Mouse (Mus musculus): Measurements from ENCODE around the gene Elk3.

The Elk3 gene

DNA sequence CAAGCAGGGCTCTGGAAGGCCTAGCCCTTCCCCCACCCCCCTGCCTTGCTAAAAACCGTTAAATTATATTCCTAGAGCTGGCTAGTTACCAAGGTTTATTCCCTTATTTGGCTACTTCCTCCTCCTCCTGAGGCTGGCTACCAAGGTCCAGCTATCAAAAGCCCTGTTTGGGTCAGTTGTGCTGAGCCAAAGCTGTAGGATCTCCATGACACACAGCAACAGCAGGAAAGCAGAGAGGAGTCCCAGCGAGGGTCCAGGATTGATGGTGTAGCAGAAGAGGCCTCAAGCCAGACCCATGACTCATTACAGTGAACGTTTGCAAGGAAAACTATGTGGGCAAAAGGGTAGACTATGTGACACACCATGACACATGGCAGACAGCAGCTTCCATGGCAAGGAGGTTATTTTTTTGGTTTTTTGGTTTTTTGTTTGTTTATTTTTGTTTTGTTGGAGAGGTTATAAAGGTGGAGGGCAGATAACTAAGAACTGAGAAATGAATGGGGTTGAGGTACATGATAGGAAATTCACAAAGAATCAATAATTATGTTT lies 21.4 kb upstream of the Elk3 start:
- CTCF ChIA-PET, result no interaction called here

DNA sequence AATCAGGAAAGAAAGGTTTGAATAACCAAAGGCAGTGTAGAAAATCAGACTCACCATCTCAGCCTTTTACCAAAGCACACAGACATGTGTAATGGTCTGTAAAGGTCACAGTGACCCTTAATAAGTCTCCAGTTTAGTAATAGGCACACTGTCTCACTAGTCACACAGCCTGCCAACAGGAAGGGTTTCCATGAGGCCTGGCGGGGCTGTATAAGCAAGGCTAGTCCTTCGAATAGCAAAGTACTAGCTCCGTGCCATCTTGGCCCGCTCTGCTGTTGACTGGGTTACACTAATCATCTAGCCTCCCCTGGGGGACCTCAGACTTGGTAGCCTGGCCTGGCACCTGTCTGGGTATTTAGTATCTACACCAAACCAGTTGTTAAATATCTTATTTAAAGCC lies 20.6 kb upstream of the Elk3 start:
- CTCF ChIA-PET, result no interaction called here

DNA sequence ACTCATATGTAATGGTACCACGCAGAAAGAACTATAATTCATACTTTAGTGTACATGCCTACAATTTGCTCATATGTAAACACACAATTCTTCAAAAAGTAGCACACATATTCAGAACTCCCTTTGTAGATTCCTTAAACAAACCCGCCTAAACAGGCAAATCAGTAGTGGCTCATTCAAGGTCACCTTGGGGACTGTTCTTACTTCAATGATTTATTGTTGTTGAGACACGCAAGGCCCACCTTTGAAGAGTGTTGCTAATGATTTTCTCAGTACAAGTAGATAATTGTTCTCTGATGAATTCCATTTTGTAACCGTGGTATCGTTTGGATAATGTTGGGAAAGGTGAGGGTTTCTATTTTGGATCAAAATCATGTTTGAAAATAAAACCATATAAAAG lies 17.4 kb upstream of the Elk3 start:
- CTCF ChIA-PET, result no interaction called here

DNA sequence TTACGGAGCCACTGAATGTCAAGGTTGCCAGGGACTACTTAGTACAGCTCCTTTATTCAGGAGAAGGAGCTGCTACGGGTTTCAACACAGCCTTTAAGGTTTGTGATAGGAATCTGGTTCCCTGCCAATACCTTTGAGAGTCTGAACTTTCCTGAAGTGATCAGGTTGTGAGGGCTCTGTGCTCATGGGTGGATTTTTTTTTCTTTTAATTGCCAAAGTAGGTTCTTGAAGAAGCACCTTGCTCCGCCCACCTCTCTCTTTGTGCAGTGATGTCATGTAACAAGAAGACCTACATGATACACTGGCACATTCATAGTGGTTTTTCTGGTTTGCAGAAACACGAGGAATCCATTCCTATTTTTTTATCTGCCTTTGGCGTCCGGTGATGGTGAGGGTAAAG lies 16.3 kb upstream of the Elk3 start:
- CTCF ChIA-PET, result interaction anchor here (0.6 kb wide), 1 partner anchor 915 kb away, joined by 3 read pairs; no protein-coding TSS in a partner anchor

DNA sequence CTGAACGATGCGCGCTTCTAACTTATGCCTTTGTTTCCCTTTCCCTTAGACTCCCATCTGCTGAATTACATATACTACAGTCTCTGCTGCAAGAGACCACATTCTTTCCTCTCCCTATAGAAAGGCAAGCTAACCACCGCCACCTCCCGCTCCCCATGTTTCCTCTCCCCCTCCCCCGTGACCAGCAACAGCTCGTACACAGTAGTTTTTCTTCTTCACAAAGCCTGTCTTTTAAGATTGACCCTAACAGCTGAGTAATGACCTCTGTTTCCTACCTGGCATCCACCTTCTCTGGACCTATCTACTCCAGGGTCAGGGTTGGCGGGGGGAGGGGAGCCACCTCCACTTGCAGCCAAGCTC lies 15.8 kb upstream of the Elk3 start:
- CTCF ChIA-PET, result interaction anchor here (0.6 kb wide), 1 partner anchor 916 kb away, joined by 3 read pairs; no protein-coding TSS in a partner anchor

DNA sequence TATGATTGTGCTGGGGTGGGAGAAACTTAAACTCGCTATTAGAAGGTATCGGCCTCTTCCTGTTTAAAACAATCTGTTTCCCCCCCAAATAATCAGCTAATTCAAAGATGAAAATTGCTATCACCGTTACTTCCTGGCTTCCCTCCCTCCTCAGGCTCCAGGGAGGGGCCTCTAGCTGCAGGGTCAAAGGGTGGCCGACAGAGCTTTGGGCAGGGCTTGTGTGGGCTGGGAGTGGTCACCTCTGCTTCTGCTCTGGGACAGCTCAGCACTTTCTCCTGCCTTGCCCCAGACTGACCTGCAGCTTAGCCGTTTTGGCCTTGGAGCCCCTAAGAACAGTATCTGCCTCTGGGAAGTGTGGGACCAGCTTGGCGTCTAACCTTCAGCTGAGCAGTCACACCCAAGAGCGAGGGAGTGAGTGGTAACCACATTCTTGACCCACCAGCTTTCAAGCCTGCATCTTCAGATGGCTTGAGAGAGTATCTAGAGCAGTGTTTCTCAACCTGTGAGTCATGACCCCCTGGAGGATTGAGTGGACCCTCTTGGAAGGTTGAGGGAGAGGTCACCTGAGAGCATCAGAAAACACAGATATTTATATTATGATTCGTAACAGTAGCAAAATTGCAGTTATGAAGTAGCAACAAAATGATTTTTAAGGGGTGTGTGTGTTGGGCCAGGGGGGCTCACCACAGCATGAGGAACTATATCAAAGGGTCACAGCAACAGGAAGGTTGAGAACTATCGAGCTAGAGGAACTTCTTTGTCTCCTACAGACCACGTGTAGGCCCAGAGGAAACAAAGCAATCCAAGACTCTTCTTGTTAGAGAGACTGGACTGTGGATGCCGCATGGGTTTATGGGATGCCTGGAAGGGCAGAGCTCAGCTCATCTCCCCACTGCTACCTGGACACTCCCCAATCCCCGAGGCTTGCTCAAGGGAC lies 15.1 kb upstream of the Elk3 start:
- CTCF ChIA-PET, result interaction anchor here (0.5 to 0.9 kb wide), 3 partner anchors 13 to 347 kb away, joined by 3 to 10 read pairs (median 4); partner anchors contain the start of gene Cdk17

DNA sequence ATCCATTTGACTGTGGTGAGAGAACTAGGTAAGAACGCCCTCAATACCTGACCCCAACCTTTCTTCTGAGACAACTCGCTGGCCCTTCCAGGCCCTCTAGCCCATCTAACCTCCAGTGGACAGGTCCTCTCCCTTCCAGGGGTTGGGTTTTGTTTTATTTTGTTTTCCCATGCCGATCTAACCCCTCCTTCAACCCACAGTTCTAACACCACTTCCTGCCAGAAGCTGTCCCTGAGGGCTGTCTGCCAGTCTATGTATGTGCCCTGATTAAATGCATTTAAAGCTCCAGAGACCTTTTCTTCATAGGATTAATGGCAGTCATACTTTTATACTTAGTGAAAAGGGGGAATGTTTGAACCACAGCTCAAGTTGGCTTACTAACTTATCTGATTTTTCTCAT lies 14.4 kb upstream of the Elk3 start:
- CTCF ChIA-PET, result interaction anchor here (0.5 to 0.9 kb wide), 3 partner anchors 13 to 347 kb away, joined by 3 to 10 read pairs (median 4); partner anchors contain the start of gene Cdk17

DNA sequence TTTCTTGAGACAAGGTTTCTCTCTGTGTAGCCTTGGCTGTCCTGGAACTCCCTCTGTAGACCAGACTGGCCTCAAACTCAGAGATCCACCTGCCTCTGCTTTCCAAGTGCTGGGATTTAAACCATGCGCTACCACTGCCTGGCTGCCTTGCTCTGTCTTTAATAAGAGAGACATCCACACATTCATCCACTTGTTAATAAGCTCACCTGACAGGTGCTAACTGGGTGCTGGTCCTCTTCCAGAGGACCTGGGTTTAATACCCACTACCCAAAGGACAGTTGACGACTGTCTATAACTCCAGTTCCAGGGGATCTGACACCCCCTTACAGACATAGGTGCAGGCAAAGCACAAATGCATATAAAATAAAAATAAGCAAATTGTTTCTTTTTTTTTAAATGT lies 13.5 kb upstream of the Elk3 start:
- CTCF ChIA-PET, result no interaction called here

DNA sequence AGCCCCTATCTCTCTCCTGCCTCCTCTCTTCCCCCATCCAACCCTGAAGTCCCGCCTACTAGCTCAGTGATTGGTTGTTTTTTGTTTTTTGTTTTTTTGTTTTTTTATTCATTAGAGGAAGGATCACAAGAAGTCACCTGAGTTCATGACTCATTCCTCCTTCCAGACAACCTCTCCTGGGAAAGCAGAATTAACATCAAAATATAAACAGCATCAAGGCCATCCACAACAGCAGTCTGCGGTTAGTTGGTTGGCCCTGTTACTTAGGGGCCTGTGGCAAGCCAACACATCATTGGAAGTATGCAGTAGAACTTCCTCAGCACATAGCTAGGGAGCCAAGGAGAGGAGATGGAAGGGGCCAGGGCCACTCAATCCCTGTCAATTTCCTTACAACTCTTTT lies 12.7 kb upstream of the Elk3 start:
- CTCF ChIA-PET, result no interaction called here

DNA sequence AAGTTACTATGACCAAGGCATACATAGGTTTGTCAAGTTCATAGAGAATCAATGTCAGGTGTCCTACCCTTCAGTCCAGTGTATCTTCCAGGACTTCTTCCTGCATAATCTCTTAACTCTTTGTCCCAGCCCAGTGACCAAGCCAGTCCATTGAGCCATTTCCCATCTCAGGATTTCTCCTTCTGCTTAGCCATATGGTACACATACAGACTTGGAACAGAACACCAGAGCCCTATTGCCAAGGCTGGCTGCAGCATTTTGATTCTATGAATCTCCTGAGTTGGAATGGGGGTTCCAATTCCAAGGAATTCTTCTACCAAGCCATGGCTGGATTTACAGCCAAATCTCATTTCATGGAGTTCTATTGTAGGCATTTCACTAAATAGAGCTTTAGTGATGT lies 10.8 kb upstream of the Elk3 start:
- CTCF ChIA-PET, result no interaction called here

DNA sequence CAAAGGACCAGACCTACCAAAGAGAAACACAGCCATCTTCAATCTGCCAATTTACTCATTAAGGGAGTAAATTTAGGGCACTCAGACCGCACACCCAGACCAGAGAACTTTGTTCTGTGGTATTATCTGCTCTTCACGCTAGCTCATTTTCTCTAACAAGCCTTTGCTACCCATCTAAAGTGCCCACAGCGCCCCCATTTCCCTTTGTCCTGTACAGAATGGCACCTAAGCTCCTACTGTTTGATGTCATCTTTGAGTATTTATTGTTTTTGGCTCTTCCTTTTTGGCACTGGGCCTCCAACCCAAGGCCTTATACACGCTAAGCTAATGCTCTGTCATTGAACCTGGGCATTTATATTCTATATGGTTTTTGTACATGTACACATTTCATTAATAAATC lies 9.2 kb upstream of the Elk3 start:
- CTCF ChIA-PET, result interaction anchor here (1.2 kb wide), 1 partner anchor 34 kb away, joined by 3 read pairs; no protein-coding TSS in a partner anchor

DNA sequence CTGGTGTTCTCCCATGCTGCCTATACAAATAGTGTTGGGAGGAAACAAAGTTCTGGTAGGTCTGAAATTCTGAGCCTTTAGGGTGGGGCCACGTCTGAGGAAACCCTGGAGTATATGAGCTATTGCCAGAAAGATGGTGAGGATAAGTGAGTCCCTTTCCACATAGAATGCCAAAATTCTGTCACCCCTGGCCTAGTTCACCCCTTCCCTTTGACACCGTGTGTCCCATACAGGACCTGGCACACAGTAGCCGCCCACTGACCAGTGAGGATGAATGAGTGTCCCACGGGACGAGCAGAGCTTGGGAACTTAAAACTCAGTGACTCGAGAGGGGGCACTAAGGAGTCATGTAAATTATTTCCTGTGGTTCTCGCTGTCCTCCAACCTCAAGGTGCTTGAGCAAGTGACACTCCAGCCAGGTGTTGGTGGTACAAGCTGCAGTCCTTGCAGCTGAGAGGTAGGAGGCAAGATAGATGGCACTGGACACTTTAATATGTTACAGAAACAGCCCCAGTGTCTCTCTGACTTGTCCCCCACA lies 8.7 kb upstream of the Elk3 start:
- CTCF ChIA-PET, result interaction anchor here (1.2 kb wide), 1 partner anchor 35 kb away, joined by 3 read pairs; no protein-coding TSS in a partner anchor

DNA sequence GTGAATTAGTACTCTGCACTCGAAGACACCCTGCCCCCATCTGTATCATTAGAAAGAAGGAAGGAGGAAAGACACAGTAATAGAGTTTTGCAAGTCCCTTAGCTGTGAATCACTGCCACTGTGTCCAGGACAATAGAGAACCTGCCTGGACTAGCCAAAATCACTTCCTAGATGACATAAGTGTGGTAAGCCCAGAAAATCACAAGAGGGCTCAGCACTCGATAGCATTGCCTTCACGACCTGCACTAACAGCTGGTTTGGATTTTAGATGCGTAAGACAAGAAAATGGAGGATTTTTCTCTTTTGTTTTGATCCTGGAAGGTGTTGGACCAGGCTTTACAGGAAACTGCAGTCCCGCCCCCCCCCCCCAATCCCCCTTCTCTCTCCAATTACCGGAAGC lies 6.0 kb upstream of the Elk3 start:
- CTCF ChIA-PET, result no interaction called here

DNA sequence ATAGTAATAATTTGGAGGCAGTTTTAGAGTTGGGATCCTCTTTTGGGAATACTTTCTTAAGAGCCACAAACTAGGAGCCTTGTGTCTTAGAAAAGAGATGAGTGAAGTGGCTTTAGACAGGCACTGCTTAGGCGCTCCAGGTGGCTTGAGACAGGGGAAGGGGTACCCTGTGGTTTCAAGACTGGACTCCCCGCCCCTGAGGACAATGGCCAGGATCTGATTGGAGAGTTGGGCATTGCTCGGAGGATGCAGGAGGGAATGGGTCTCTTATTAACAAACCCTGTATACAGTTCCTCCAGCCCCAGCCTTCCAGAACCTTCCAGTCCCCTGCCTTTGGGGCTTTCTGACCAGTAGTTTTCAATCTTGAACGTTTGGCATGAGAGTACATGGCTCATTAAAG lies 641 bp upstream of the Elk3 start:
- CTCF ChIA-PET, result no interaction called here

DNA sequence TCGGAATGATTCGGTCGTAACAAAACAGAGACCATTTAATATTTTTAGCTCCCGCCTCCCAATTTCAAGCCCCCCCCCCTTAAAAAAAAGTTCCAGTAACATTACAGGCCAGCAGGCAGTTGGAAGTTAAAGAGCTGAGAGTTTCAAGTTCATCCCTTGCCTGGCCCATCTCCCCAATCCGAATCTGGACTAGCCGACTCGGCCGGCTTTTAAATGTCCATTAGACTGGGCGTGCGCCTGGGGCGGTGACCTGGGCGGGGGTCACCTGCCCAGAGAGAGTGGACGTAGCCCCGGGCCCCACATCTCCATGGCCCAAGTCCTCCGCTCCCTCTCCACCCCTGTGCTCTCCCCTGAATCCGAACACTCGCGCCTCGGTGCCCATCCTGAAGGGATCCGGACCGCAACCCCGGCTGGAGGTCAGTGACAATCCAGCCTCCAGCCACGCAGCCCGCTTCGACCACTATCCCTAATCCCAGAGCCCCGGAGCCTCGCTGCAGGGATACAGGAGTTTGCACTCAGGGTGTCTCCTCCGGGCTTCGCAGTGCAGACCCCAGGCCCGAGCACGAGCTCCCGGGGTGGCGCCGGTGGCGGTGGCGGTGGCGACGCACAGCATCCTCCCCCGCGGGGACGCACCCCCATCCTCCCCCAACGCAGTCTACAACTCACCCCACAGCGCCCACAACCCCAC lies 857 bp downstream of the Elk3 start:
- CTCF ChIA-PET, result interaction anchor here (0.5 to 0.7 kb wide), 5 partner anchors 18 to 863 kb away, joined by 3 to 5 read pairs (median 3); no protein-coding TSS in a partner anchor

DNA sequence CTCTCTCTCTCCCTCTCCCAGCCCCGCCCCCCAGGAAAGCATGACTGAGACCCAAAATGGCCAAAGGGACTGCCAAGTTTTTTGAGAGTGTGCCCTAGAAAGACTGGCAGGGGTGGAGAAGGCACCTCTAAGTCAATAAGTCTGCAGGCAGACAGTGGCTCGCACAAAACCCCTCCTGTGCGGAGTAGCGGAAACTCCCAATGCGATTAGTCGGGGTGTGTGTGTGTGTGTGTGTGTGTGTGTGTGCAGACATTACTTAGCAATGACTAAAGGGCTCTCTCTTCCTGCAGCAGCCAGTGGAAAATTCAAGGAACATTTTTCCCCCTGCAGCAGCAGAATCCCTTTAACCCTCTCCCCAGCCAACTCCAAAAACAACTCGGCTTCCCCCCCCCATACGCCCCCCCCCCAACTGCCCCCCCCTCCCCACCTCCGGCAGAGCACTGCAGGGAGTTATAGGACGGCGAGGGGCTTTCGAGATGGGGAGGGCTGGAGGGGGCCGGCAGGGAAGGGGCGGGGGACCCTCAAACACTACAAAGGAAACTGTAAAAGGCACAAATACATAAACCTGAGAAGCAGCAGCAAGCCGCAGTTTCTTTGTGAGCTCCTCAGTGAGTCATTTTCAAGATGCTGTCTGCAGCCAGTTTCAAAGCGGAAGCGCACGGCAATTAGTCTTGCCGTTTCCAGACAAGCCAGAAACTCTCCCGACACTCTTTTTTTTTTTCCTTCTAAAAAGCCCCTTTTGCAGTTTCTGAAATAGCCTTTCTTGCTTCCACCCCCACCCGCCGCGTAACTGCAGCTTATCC lies 1.6 kb downstream of the Elk3 start:
- CTCF ChIA-PET, result interaction anchor here (0.6 to 0.7 kb wide), 2 partner anchors 18 to 38 kb away, joined by 3 read pairs; no protein-coding TSS in a partner anchor

DNA sequence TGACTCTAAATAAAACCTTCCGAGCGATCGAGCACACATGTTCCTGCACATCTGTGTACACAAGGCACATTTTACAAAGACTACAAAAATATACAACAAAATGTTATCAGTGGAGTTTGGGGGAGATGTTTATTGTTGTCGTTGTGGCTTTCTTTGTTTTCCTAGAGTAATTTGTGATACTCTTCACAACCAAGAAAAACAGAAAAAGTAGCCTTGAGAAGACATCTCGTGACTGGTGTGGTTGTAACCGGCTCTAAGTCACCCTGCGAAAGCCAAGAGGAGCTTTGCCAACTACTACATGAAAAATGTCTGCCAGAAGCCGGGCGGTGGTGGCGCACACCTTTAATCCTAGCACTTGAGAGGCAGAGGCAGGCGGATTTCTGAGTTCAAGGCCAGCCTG lies 4.6 kb downstream of the Elk3 start:
- CTCF ChIA-PET, result no interaction called here

DNA sequence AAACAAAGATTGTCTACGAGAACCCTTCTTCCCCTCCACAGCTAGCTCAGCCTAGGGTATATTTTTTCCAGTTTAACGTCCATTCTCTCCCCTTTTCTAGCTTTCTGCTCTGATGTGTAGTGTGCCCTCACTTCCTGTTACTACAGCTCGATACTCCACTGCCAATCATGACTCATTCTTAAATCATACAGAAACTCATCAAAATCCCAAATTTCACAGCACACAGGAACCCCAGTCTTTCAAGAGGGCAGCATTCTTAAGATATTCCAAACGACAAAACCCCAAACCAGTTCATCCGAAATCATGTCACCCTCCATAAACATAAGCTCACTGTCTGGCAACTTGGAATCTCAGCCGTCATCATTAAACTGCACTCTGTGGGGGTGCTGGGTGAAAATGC lies 5.0 kb downstream of the Elk3 start:
- CTCF ChIA-PET, result no interaction called here

DNA sequence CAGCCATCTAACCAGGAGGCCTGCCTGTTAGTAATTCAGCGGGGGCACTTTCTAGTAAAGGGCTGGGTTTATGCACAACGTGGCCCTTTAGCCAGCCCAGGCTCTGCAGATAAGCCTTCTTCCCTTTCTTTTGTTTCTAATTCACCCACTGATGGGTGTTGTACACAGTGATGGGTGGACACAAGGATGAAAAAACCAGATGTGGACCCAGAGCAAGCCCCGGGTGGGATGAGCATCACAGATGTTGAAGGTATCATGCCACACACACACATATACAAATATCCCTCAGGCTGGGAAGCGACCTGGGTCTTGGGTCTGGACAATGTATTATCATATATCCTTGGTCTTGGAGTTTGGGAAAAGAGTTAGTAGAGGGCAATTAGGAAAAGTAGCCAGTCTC lies 7.7 kb downstream of the Elk3 start:
- CTCF ChIA-PET, result interaction anchor here (0.6 kb wide), 1 partner anchor 9 kb away, joined by 3 read pairs; no protein-coding TSS in a partner anchor

DNA sequence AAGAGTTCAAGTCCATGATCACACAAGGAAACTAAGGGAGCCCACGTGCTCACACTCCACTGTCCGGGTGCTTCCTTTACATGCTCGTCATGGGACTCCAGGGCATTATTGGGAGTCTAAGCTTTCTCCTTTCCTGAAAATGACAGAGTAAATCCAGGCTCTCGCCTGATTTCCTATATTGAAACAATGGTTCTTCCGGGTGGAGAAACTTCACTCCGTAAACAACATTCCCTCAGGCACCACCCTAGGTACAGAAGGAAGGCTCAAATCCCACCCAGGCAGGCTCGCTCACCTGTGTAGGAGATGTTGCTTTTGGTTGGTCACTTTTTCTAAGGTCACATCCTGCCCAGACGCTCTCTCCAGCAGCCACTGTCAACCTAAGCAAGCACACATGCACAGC lies 9.1 kb downstream of the Elk3 start:
- CTCF ChIA-PET, result no interaction called here

DNA sequence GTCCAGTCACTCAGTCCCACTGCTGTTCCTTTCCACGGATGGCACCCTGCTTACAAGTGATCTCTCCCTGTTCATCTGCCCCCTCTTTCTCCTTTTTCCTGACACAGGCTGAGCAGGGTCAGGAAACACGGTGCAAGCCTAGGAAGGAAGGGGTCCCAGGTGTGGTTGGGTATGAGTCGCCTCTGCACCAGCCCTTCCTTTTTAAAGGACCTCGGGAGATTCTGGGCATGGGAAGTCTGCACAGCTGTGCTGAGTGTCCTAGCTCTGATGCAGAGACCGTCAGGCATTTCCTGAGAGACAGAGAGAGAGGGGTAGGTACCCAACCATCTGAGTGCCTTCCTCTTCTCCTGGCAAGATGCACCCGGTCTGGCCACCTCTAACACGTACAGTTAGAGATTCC lies 12.7 kb downstream of the Elk3 start:
- CTCF ChIA-PET, result no interaction called here
